Mouse (Mus musculus): ENCODE data around the gene Gm20696. TPM values are rescaled to one million over a fixed set of nuclear protein-coding genes. Genes with fewer than 3 reads are reported as not detected.

The Gm20696 gene
- polyA plus RNA-seq, 1 experiment from 2014 or later: 2.5 TPM

DNA sequence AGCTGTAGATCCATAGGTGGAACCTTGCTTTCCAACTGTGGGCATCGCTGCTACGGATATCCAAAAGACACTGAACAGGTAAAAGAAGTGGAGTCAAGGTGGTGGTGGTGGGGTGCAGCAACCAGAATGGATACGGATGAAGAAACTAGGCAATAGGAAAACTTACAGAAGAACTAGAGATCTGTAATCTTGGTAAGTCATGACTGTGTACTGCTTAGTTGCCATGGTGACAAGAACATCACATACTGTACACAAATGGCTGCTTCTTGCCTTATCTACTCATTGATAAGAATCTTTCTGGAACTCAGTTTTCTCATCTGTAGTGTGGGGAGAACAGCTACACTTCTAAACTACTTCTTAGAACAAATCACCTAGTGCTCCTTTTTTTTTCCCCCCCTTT, 446.1 kb downstream of the Gm20696 start:
- ATAC-seq (replicated peaks; ENCODE audit: insufficient number of reproducible peaks, low FRiP score, low TSS enrichment, low read depth): no peak
- no peak overlapping the region for H3K27ac ChIP-seq (replicated peaks; ENCODE audit: low read depth, low read length)
- H3K27me3 ChIP-seq (ENCODE audit: control insufficient read depth, insufficient read depth, low read length): no peaks in the 10 kb centered on the region
- no peaks in the 10 kb centered on the region for H3K36me3 ChIP-seq (replicated peaks; ENCODE audit: control insufficient read depth, insufficient read depth, low read depth, low read length)
- H3K4me1 ChIP-seq (ENCODE audit: control insufficient read depth, insufficient read depth, low read length): no peaks in the 10 kb centered on the region
- H3K9ac ChIP-seq (replicated peaks; ENCODE audit: low read length): no peak overlapping the region
- no peak overlapping the region for H3K4me3 ChIP-seq (ENCODE audit: low read depth, low read length)
- no peak overlapping the region for H3K4me2 ChIP-seq (ENCODE audit: low read depth, low read length)
- DNase-seq (ENCODE audit: low spot score): no peak
- no peaks in the 10 kb centered on the region for H3K9me3 ChIP-seq (replicated peaks; ENCODE audit: control insufficient read depth, low read length)
- 94% methylated on average over 3 of the region's 3 CpGs for WGBS

DNA sequence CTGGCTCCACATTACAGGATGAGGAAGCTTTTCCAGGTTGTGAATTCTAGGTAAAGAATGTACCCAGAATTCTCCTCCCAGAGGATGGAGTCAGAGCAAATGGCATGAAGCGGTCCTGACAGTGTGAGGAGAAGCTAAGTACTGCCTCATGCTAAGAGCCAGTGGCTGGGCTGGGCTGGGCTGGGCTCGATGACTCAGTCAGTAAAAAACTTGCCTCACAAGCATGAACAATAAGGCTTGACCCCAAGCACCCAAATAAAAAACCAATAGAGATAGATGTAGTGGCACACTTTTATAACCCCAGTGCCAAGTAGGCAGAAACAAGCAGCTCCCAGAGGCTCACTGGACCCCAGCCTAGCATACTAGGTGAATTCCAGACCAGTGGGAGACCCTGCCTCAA, 448.8 kb downstream of the Gm20696 start:
- Histone ChIP-seq H3K4me1 (ENCODE audit: control insufficient read depth, insufficient read depth, low read length) (no peaks in the 10 kb centered on the region), H3K9ac (replicated peaks; ENCODE audit: low read length) (no peak overlapping the region), H3K27me3 (ENCODE audit: control insufficient read depth, insufficient read depth, low read length) (no peaks in the 10 kb centered on the region), H3K4me2 (ENCODE audit: low read depth, low read length) (no peak overlapping the region), H3K9me3 (replicated peaks; ENCODE audit: control insufficient read depth, low read length) (no peaks in the 10 kb centered on the region), H3K36me3 (replicated peaks; ENCODE audit: control insufficient read depth, insufficient read depth, low read depth, low read length) (no peaks in the 10 kb centered on the region), H3K4me3 (ENCODE audit: low read depth, low read length) (no peak overlapping the region), H3K27ac (replicated peaks; ENCODE audit: low read depth, low read length) (no peak overlapping the region)
- DNase-seq (ENCODE audit: low spot score) (no peak), ATAC-seq (replicated peaks; ENCODE audit: insufficient number of reproducible peaks, low FRiP score, low TSS enrichment, low read depth) (no peak)
- WGBS: 73% methylated on average over 2 of the region's 2 CpGs

GRCm38 (mm10) chr6:99217155-99217554, 449.4 kb downstream of the Gm20696 start:
- DNase-seq (ENCODE audit: low spot score): no peak
- Histone ChIP-seq H3K4me2 (ENCODE audit: low read depth, low read length) (no peak overlapping the region), H3K27ac (replicated peaks; ENCODE audit: low read depth, low read length) (no peak overlapping the region), H3K9me3 (replicated peaks; ENCODE audit: control insufficient read depth, low read length) (no peaks in the 10 kb centered on the region), H3K36me3 (replicated peaks; ENCODE audit: control insufficient read depth, insufficient read depth, low read depth, low read length) (no peaks in the 10 kb centered on the region), H3K4me1 (ENCODE audit: control insufficient read depth, insufficient read depth, low read length) (no peaks in the 10 kb centered on the region), H3K4me3 (ENCODE audit: low read depth, low read length) (no peak overlapping the region), H3K27me3 (ENCODE audit: control insufficient read depth, insufficient read depth, low read length) (no peaks in the 10 kb centered on the region), H3K9ac (replicated peaks; ENCODE audit: low read length) (no peak overlapping the region)
- no peak for ATAC-seq (replicated peaks; ENCODE audit: insufficient number of reproducible peaks, low FRiP score, low TSS enrichment, low read depth)
- 89% methylated on average over 7 of the region's 7 CpGs for WGBS

DNA sequence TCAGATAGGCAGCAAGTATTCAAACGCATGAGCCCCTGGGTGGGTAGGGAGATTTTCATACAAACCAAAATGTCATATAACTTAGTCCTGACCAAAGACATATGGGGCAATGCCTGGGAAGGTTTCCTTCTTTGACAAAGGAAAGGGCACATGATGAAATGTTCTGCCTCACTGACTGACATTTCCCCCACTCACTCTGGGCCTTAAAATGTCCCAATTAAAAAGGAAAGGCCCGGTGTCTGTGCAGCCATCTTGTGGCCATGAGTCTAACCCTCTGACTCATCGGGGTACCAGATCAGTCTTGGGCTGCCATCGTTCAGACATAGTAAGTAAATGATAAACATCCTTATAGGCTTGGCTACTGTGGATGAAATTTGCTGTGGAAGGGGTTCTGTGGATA, 454.1 kb downstream of the Gm20696 start:
- Histone ChIP-seq H3K27me3 (ENCODE audit: control insufficient read depth, insufficient read depth, low read length) (no peaks in the 10 kb centered on the region), H3K27ac (replicated peaks; ENCODE audit: low read depth, low read length) (no peak overlapping the region), H3K4me2 (ENCODE audit: low read depth, low read length) (no peak overlapping the region), H3K4me1 (ENCODE audit: control insufficient read depth, insufficient read depth, low read length) (peaks cover 1% of the 10 kb centered on the region; the same call in 1 of the 2 replicates), H3K9ac (replicated peaks; ENCODE audit: low read length) (no peak overlapping the region), H3K9me3 (replicated peaks; ENCODE audit: control insufficient read depth, low read length) (no peaks in the 10 kb centered on the region), H3K4me3 (ENCODE audit: low read depth, low read length) (no peak overlapping the region), H3K36me3 (replicated peaks; ENCODE audit: control insufficient read depth, insufficient read depth, low read depth, low read length) (no peaks in the 10 kb centered on the region)
- 91% methylated on average over 4 of the region's 4 CpGs for WGBS
- ATAC-seq (replicated peaks; ENCODE audit: insufficient number of reproducible peaks, low FRiP score, low TSS enrichment, low read depth): no peak
- no peak for DNase-seq (ENCODE audit: low spot score)

DNA sequence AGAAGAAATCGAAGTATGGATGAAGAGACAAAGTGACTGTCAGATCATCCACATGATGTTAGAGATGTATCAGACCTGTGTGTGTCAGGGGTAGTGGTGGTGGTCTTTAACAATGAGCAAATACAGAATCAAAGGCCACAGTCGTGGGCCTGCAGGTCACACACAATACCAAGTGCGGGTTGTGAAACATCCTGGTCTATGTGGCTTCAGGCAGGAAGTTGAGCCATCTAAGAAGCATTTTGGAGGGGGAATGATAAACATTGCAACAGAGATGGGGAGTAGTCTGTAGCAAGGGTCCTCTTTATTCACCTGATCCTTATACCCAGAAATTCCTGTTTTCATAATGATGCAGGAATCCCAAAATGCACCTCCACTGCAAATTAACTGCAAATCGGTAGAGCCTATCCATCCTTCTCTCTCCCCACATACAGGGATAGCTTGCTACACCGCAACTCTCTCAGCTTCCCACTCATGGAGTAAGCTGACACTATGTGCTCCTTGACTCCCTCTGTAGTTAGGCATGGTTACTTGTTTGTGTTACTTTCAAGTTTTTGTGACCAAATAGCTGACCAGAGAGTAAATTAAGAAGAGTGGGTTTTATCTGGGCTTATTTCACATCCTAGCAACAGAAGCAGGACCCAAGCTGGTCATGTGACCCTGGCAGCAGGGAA, 454.8 kb downstream of the Gm20696 start:
- H3K4me3 ChIP-seq (ENCODE audit: low read depth, low read length): no peak overlapping the region

DNA sequence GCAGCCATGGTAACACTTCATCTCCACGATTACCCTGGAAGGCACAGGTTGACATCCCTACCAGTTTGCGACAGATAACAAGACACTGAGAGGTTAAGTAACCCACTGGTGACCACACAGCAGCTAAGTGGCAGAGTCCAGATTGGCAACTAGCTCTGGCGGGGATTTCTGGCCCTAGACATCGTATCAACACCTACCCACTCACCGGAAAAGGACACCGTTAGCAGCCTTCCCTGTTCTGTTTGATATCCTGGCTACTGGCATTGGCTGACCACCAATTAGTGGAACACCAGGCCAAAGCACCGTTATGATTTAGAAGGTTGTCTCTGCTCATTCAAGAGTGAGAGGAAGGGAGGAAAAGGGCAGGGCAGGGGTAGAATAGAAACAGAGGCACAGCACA, 456.4 kb downstream of the Gm20696 start:
- H3K4me3 ChIP-seq (ENCODE audit: low read depth, low read length): no peak overlapping the region
- H3K9me3 ChIP-seq (replicated peaks; ENCODE audit: control insufficient read depth, low read length): no peaks in the 10 kb centered on the region
- peaks cover 12% of the 10 kb centered on the region for H3K4me1 ChIP-seq (ENCODE audit: control insufficient read depth, insufficient read depth, low read length)
- no peak overlapping the region for H3K27ac ChIP-seq (replicated peaks; ENCODE audit: low read depth, low read length)
- DNase-seq (ENCODE audit: low spot score) (no peak), ATAC-seq (replicated peaks; ENCODE audit: insufficient number of reproducible peaks, low FRiP score, low TSS enrichment, low read depth) (no peak)
- H3K36me3 ChIP-seq (replicated peaks; ENCODE audit: control insufficient read depth, insufficient read depth, low read depth, low read length): no peaks in the 10 kb centered on the region
- 83% methylated on average over 7 of the region's 7 CpGs for WGBS
- H3K27me3 ChIP-seq (ENCODE audit: control insufficient read depth, insufficient read depth, low read length): no peaks in the 10 kb centered on the region
- H3K4me2 ChIP-seq (ENCODE audit: low read depth, low read length): no peak overlapping the region
- H3K9ac ChIP-seq (replicated peaks; ENCODE audit: low read length): no peak overlapping the region

More for the DNA sequence above, 454.8 kb downstream of the Gm20696 start:
- no peak for ATAC-seq (replicated peaks; ENCODE audit: insufficient number of reproducible peaks, low FRiP score, low TSS enrichment, low read depth)
- no peak overlapping the region for H3K9ac ChIP-seq (replicated peaks; ENCODE audit: low read length)
- H3K4me1 ChIP-seq (ENCODE audit: control insufficient read depth, insufficient read depth, low read length): peaks cover 5% of the 10 kb centered on the region
- H3K9me3 ChIP-seq (replicated peaks; ENCODE audit: control insufficient read depth, low read length): no peaks in the 10 kb centered on the region
- no peak overlapping the region for H3K4me2 ChIP-seq (ENCODE audit: low read depth, low read length)
- H3K27ac ChIP-seq (replicated peaks; ENCODE audit: low read depth, low read length): no peak overlapping the region
- DNase-seq (ENCODE audit: low spot score): no peak
- no peaks in the 10 kb centered on the region for H3K36me3 ChIP-seq (replicated peaks; ENCODE audit: control insufficient read depth, insufficient read depth, low read depth, low read length)
- 88% methylated on average over 5 of the region's 5 CpGs for WGBS
- no peaks in the 10 kb centered on the region for H3K27me3 ChIP-seq (ENCODE audit: control insufficient read depth, insufficient read depth, low read length)

Small RNA genes within 50 kb of the gene (microRNA-seq; reads per million reads assigned to microRNA genes)
- gene Gm22328 (ENCODE audit: borderline number of aligned reads): not detected

Other genes starting within 250 kb of the Gm20696 start
- 135 and 148 TPM in 2 replicates for gene Foxp1, start 144.1 kb downstream of the Gm20696 start, polyA plus RNA-seq (2014; fragmentation: Nextera tagmentation; extraction: Ambion mirVana)
- 16.8 and 19.3 TPM in 2 replicates for gene Eif4e3, start within 50 bp of the Gm20696 start, polyA plus RNA-seq (2014; fragmentation: Nextera tagmentation; extraction: Ambion mirVana)
- gene Gpr27, start 25.9 kb upstream of the Gm20696 start, polyA plus RNA-seq (2014; fragmentation: Nextera tagmentation; extraction: Ambion mirVana): 2.8 and 4.6 TPM in 2 replicates
- 0.14 TPM in 1 of 2 replicates, not detected in the other for gene Prok2, start 59.6 kb upstream of the Gm20696 start, polyA plus RNA-seq (2014; fragmentation: Nextera tagmentation; extraction: Ambion mirVana)

All from embryonic facial prominence, embryonic 11.5 days (tissue).